Mouse (Mus musculus) thymus, postnatal 4 days (tissue): Measurements from ENCODE around the gene Methig1.
A peak's percentile ranks its signal among the peaks of the same experiment; 100 is the strongest.
"Not testable (repeated sequence)": the region's sequence is repeated elsewhere in the genome, so short reads cannot be mapped to it uniquely, and the experiment has no call there.

ENCODE experiments used
- DNase-seq: peaks from one replicate; pipeline ENCODE4 v3.0.0; 2021

Gene Methig1

DNA sequence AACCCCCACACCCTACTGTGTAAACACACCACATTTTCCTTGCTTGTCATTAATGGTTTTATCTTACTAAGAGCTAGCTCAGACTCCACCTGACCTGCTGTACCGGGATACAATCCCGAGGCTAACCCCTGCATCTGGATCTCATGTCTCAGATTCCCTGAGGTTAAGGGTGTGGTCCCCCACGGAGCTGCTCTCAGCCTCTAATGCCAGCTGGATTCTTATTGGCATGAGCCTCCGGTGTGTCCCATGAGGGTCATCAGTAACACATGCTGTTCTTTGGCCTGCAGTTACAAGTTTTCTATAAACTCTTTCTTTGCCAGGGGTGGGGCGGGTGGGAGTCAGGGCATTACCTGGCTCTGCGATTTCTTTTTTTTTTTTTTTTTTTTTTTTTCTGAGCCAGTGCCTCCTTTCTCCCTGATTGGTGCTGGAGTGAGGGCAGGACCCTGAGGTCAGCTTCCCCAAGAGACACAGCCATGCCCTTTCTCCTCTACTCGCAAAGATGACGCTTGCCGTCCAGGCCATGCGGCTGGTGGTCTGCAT is at the start of gene Methig1, which contains the start of gene Mettl7a2:
Methig1 (plus strand) TSS at position 439 of the 540 bp plus-strand sequence.
Mettl7a2 (plus strand) TSS at position 490 of the 540 bp plus-strand sequence.
- no peak for DNase-seq

DNA sequence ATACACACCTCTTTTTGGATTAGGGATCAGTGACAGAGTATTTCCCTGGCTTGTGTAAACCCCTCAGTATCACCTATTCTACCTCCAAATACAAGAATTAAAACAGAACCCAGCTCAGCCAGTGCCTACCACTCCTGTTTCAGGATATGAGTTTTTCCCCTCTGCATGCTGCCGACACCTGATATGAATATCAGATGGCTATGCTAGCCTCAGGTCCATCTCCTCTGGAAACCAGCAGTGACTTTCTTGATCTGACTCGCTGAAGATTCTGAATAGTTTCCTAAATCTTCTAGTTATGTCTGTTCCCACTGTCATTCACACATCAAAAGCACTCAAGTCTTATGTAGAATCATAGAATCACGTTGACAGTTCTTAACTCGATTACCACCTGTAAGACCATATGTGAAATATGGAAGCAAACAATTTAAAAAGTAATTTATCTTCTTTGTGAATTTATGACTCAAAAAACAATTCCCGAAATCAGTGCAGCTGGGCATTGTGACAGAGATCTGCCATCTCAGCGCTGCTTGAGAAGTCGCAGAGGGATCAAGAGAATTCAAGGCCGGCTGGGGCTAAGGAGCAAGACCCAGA is 49.4 kb upstream of the Methig1 start:
- DNase-seq: no peak

DNA sequence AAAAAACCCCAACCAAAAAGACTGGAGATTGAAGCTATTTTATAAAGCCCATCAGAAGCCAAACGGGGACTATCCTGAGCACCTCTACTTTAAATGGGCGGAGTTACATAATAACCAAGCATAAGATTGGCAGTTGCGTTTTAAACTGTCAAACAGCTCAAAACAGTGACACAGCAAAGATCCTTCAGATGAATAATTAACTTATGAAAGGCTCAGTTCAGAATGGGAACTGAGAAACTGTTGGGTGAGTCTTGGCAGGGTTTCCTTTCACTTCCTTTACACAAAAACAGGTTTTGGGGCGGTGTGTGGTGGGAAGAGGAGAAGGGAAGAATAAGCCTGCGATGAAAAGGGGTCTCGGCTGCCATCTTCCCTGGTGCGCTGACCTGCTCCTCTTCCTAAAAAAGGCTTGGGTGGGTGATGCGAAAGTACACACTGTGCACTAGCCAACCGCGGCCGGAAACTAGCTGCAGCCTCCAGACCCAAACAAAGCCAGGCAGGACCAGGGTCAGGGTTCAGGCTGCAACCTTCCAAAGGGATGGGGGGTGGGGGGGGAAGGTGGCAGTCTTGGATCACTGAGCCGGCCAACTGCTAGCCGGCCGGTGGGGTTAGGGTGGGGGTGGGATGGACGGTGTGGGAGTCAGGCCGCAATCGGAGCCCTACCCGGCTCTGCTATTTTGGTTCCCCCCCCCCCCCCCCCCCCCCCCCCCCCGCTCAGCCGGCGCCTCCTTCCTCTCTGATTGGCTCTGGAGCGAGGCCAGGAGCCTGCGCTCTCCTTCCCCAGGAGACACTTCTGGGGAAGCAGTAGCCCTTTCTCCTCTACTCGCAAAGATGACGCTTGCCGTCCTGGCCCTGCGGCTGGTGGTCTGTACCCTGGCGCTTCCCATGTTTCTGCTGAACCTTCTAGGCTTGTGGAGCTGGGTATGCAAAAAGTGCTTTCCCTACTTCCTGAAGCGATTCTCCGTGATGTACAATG is 48.6 kb upstream of the Methig1 start, which contains the start of gene Mettl7a1:
Mettl7a1 (plus strand) TSS at position 122 of the 973 bp plus-strand sequence.
- peak; percentile 69 for DNase-seq

DNA sequence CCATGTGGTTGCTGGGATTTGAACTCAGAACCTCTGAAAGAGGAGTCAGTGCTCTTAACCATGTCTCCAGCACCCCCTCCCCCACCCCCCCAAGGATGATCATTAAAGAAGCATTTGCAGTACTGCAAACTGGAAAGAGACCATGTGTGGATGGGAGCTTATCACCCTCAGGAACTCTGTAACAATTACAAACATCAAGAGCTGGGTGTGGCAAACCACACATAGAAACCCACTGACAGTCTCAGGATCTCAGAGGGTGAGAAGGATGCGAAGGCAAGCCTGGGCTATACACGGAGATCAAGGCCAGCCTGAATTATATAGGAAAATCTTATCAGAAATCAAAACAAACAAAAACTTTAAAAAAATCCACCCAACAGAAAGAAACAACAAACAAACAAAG is 46.7 kb upstream of the Methig1 start:
- DNase-seq: no peak

DNA sequence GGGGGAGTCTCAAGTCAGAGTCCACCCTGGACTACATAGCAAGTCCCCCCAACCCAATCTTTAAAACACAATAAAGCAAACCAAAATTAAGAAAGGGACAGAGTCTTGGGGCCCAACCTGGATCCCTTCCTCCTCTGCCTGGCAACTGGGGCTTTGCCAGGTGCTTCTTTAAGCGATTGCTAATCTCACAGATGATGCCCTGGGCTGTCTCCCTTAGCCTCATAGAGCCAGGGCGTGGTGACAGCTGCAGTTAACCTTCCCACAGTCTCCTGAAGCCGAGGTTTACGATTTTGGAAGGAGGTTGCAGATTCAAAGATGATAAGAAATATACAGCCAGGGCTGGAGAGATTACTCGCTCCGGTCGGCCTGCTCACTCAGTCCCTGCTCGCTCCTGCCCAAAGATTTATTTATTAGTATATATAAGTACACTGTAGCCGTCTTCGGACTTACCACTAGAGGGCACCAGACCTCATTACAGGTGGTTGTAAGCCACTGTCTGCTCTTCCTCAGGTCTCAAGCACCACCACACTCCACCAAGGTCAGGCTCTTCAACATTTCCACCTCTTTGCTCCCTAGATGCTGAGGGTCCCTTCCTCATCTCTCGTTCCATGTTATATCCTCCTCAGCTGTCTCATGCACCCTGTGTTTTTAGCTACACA is 45.4 kb upstream of the Methig1 start:
- peak; percentile 58 for DNase-seq

DNA sequence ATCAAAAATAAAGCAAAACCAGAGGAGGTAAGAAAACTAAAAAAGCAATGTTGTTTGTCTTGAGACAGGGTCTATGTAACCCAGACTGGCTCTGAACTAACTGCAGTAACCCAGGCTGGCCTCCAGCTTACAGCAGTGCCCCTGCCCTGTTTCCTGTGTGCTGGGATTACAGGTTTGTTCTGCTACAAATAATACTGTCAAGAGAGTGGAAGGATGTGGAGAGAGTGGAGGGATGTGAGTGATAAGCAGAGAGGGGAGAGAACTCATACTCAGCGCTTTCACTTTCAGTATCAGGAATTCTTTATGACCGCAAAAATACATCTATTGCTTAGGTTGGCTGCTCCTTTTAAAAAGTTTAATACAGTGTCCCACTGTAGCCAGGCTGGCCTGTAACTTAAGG is 40.6 kb upstream of the Methig1 start:
- no peak for DNase-seq

DNA sequence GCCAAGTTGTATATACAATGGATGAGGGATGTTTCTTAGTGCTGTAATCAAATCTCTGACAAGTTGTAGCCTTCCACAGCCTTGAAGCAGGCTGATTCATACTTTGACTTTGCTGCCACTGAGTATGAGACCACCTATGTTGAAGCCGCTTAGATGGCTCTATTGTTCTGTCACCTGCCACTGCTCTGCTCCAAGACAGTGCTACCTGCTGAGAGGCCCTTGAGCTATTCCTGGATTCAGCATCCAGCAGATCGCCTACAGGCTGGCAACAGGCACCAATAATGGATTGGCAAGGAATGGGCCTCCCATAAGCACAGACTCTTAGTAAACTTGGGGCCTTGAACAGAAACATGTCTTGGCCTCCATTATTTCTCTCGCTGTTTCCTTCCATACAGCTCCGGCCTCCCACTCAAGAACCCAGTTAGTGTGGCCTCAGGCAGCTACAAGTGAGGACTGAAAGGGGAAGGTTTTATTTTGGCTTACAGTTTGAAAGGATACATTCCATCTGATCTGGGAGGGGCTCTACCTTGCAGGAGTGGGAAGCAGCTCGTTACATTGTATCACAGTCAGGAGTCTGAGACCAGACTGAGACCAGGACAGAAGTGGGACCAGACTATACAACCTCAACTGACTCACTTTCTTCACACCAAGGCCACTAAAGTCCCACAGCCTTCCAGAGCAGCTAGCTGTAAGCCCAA is 38.4 kb upstream of the Methig1 start:
- no peak for DNase-seq

DNA sequence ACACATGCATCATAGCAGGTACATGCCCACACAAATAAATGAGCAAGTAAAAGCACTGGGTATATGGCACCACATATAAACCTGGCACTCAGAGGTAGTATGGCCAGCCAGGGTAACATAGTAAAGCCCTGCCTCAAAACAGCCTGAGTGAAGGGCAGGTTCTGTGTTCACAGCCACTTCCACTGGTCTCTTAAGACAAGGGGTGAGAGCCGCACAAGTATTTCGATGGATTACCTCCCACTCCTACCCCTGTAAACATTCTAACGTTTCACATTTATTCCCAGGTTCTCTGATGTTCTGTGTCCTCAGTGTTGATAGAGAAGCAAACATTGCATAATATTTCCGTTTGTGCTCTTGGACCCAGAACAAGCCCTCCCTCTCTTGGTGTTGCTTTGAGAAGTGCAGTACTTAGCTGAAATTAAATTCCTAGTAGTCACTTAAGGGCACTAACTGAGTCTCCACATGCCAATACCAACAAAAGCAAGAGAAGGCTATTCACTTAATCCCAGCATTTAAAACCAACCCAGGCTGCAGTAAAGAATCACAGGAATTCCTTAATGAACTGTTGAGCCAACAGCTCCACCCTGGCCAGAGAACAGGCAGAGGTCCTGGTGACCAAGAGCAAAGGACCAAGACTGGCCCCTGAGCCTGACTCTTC is 34.8 kb upstream of the Methig1 start:
- DNase-seq: not testable (repeated sequence)

DNA sequence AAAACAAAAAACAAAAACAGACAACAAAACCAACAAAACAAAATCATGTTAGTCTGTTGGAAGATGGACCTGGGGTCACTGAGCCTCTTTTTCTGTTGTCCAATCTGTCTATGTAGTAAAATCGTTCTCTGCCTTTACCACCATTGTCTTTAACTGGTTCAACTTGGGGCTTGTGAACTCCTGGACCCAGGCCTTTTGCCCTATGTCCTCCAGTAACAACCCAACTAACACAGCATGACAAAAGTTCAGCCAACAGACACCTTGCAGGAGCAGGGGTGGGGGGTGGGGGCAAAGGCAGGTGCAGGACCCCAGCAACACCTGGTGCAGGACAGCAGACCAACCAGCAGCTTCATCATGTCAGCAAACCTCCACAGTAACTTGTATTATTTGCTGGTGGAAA is 33.1 kb upstream of the Methig1 start:
- DNase-seq: no peak

DNA sequence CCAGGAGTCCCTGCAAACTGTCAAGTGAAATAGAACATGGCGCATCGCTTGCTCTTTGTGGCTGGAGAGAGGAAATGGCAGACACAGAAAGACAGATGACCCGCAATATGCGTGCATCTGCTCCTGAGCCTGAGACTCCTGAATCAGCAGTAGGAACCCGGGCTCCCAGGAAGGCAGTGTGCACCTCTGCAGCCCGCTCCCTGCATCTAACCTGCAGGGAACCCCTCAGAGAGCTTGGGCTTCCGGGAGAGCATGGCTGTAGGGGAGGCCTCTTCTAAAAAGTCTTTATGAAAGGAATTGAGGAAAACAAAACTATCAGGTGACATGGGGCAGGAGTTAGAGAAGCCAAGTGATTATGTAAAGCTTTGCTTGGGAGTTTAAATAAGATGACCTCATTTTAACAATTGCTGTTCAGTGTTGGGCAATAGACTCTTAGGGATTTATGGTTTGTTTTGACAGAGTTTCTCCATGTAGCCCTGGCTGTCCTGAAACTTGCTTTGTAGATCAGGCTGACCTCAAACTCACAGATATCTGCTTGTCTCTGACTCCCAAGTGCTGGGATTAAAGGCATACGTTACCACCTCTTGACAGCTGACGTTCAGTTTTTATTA is 32.5 kb upstream of the Methig1 start:
- DNase-seq: no peak

DNA sequence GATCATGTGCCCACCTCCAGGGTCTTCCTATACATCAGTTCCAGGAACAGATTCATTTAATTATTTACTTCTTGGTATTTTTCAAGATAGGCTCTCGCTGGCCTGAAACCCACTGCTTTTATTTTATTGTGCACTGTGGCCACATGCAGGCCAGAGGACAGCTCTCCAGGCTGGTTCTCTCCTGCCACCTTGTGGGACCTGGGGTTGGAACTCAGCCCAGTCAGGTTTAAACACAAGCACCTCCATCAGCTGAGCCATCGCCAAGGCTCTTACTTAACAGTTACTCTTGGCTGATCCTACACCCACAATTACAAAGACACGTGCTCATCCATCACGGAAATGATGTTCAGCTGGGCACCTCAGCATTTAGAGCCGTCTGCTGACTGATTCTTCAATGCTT is 31.8 kb upstream of the Methig1 start:
- DNase-seq: no peak

DNA sequence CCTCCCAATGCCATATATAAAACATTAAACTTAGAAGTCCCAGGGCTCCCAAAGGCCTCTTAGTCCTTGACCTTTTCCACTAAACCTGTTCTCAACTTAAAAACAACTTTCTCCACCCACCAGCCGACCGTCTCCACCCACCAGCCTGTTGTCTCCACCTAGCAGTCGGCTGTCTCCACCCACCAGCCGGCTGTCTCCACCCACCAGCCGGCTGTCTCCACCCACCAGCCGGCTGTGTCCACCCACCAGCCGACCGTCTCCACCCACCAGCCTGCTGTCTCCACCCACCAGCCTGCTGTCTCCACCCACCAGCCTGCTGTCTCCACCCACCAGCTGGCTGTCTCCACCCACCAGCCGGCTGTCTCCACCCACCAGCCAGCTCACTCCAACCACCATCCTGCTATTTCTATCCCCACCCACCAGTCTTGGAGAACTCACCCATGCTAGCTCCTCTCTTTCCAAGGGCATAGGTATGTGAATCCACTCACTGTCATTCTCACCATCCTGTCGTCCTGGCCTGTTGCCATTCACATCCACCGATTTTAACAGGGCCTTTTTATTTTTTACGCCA is 28.8 kb upstream of the Methig1 start:
- no peak for DNase-seq

DNA sequence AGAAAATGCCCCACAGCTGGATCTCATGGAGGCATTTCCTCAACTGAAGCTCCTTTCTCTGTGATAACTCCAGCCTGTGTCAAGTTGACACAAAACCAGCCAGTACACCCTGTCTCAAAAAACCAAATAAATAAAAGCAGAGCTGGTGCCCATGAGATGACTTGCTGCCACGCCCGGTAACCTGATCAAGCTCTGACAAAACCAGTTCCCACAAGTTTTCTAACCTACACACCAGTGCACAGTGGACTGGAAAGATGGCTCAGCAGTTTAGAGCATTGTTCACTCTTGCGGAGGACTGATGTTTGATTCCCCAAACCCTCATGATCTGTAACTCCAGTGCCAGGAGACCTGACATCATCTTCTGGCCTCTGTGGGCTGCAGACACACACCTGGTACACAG is 27.7 kb upstream of the Methig1 start:
- DNase-seq: no peak

DNA sequence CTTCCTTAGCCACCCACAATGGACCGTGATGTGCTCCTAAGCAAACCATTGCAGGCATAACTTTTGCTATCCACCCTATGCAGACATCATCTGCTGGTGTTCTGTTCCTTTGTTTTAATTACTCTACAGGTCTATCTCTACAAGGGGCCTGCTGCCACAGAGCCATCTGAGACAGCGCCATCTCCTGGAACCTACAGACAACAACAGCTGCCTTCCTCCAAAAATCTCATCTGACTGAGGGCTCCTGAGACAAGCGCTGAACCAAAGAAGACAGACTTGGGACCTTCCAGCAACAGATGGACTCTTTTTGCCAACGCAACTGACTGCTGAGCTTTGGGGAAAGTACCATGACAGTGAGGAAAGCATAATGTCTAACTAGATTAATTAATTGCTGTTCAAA is 24.9 kb upstream of the Methig1 start:
- DNase-seq: not testable (repeated sequence)

DNA sequence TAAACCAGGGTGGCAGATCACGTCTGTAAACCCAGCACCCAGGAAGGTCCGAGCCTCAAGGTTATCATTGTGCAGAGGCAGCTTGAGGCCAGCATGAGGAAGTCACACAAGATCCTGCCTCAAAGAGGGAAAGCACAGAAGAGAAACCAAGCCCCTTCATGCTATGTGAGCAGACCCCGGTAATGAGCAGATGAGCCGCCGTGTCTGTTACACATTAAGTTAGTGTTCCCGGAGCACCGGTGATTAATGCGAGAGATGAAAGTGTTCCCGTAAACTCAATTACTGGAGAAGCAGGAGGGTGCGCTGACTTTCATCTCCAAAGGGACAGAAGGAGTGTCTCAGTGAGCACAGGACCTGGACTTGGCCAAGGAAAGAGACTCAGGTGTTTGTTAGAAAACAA is 23.6 kb upstream of the Methig1 start:
- DNase-seq: not testable (repeated sequence)

DNA sequence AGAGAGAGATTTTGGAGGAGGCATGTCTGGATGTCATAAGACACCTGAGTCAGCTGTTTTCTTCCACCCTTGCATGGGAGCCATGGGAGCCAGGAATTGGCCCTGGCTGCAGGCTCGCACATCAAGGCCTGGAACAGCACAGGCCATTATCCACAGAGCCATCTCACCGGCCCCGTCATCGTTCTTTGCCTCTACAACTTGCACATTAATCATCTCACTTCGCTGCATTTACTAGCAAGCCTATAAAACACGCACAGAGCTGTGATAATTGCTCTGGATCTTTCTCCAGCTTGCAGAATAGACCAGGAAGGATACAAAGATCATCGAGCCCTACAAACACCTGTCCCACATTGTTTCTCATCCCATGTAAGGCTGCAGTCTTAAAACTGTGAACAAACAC is 22.2 kb upstream of the Methig1 start:
- no peak for DNase-seq

DNA sequence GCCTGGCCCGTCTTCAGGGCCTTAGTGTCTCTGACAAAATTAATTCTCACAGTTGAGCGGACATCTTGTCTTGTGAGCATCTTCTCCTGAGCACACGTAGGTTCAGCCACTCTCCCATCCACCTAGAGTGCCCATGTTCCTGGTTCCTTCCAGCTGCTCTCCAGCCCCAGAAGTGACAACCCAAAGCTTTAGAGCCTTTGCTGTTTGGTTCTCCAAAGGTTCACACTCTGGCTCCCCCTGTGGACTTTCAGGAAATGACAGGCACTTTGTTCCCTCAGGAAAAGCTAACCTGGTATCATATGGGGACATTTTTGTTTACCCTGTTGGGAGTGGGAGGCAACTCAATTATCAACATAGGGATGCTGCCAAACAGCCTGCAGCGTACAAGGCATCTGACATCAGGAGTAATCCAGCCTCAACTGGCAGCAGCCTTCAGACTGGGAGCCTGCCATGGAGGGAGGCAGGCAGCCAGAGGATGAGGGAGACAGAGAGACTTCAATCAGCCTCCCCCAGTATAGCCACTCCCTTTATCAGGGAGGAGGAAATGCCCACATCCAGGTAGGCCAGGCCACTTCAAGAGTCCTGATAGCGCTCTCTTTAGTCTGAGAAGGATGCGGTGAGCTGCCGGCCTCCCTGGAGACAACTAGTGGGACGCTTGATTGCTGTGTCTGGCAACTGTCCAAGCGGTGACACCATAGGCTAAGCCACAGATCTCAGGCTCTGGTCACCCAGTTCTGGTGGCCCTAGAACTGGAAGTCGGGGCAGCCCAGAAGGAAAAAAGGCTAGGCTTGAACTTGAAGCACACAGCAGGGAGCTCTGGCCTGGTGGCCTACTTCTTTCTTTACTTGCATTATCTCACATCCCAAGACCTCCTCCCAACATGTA is 20.6 kb upstream of the Methig1 start:
- DNase-seq: not testable (repeated sequence)

DNA sequence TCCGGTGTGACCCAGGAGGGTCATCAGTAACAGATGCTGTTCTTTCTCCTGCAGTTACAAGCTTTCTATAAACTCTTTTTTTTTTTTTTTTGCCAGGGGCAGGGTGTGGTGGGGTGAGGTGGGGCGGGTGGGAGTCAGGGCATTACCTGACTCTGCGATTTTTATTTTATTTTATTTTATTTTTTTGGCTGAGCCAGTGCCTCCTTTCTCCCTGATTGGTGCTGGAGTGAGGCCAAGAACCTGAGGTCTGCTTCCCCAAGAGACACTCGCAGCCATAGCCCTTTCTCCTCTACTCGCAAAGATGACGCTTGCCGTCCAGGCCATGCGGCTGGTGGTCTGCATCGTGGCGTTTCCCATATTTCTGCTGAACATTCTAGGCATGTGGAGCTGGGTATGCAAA is 18.3 kb upstream of the Methig1 start, which contains the start of gene Mettl7a3:
Mettl7a3 (plus strand) TSS at position 301 of the 400 bp plus-strand sequence.
- no peak for DNase-seq

DNA sequence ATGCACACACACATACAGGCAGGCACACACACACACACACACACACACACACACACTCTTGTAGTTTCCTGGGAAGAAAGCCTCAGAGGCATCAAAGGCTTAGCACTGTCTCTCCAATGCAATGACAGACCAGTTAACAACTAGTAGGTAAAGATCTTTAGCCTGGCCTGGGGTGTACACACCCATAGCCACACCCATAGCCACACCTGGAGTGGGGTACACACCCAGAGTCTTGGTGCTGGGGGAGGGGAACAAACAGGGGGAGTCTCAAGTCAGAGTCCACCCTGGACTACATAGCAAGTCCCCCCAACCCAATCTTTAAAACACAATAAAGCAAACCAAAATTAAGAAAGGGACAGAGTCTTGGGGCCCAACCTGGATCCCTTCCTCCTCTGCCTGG is 15.6 kb upstream of the Methig1 start:
- DNase-seq: not testable (repeated sequence)

DNA sequence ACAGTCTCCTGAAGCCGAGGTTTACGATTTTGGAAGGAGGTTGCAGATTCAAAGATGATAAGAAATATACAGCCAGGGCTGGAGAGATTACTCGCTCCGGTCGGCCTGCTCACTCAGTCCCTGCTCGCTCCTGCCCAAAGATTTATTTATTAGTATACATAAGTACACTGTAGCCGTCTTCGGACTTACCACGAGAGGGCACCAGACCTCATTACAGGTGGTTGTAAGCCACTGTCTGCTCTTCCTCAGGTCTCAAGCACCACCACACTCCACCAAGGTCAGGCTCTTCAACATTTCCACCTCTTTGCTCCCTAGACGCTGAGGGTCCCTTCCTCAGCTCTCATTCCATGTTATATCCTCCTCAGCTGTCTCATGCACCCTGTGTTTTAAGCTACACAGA is 15.1 kb upstream of the Methig1 start:
- peak; percentile 84 for DNase-seq
